Mouse (Mus musculus) MEL (cell line): ENCODE measurements around the gene Zfp777.

Experiments
- CHD2 ChIP-seq: IDR thresholded peaks from 2 replicates; pipeline ENCODE4 v1.6.1; 2011; ENCODE audit warnings: low read length, improper control_type of control experiment
- CTCF ChIP-seq, 3 experiments: IDR thresholded peaks in 2 of 3; conservative IDR thresholded peaks in 1 of 3; 2 replicates each; pipeline ENCODE4 v1.5.1; 2011 to 2012; ENCODE audit warnings: low read length in 3 of 3, low read depth in 2 of 3, mild to moderate bottlenecking in 2 of 3, improper control_type of control experiment in 1 of 3, inconsistent platforms in 1 of 3, mixed read lengths in 1 of 3, moderate library complexity in 1 of 3; ENCODE audit not compliant: control insufficient read depth in 1 of 3, insufficient read depth in 1 of 3, poor library complexity in 1 of 3, severe bottlenecking in 1 of 3
- E2F4 ChIP-seq: IDR thresholded peaks from 2 replicates; pipeline ENCODE4 v1.6.1; 2011; ENCODE audit warnings: low read depth, low read length, improper control_type of control experiment, borderline replicate concordance
- GATA1 ChIP-seq: IDR thresholded peaks from 2 replicates; pipeline ENCODE4 v1.6.1; 2011; ENCODE audit warnings: low read depth, low read length, improper control_type of control experiment
- HCFC1 ChIP-seq: IDR thresholded peaks from 2 replicates; pipeline ENCODE4 v1.6.1; 2012; ENCODE audit warnings: low read depth, mild to moderate bottlenecking, inconsistent platforms, low read length, improper control_type of control experiment, moderate library complexity
- JUND ChIP-seq: IDR thresholded peaks from 2 replicates; pipeline ENCODE4 v1.6.1; 2011; ENCODE audit warnings: low read depth, mild to moderate bottlenecking, improper control_type of control experiment, low read length
- MYC ChIP-seq: IDR thresholded peaks from 2 replicates; pipeline ENCODE4 v1.6.1; 2011; ENCODE audit warnings: low read depth, mild to moderate bottlenecking, low read length, improper control_type of control experiment, moderate library complexity
- NELFE ChIP-seq: IDR thresholded peaks from 2 replicates; pipeline ENCODE4 v1.6.1; 2011; ENCODE audit warnings: low read depth, low read length, improper control_type of control experiment
- POLR2A ChIP-seq, 2 experiments: IDR thresholded peaks; 2 replicates each; pipeline ENCODE4 v1.6.1; 2011 to 2012; ENCODE audit warnings: low read length in 2 of 2, mild to moderate bottlenecking in 2 of 2, control low read depth in 1 of 2, improper control_type of control experiment in 1 of 2, low read depth in 1 of 2, moderate library complexity in 1 of 2; ENCODE audit not compliant: control insufficient read depth in 1 of 2, insufficient read depth in 1 of 2, poor library complexity in 1 of 2
- TAL1 ChIP-seq: IDR thresholded peaks from 2 replicates; pipeline ENCODE4 v1.6.1; 2012; ENCODE audit warnings: mild to moderate bottlenecking, inconsistent platforms, low read length, moderate library complexity, mixed read lengths
- TCF12 ChIP-seq: IDR thresholded peaks from 2 replicates; pipeline ENCODE4 v1.6.1; 2014; ENCODE audit warnings: low read depth, mild to moderate bottlenecking, inconsistent platforms, low read length, improper control_type of control experiment, moderate library complexity
- ZC3H11A ChIP-seq: IDR thresholded peaks from 2 replicates; pipeline ENCODE4 v1.6.1; 2012; ENCODE audit warnings: low read depth, mild to moderate bottlenecking, inconsistent platforms, low read length, improper control_type of control experiment
- ZMIZ1 ChIP-seq: IDR thresholded peaks from 2 replicates; pipeline ENCODE4 v1.6.1; 2012; ENCODE audit warnings: low read depth, mild to moderate bottlenecking, inconsistent platforms, low read length, improper control_type of control experiment, moderate library complexity

- TF ChIP-seq MYC: no peak
- TF ChIP-seq CTCF (IDR thresholded peaks at IDR 0.05 in 2 of 3, conservative IDR thresholded peaks at IDR 0.05 in 1 of 3; ENCODE audit: control insufficient read depth in 1 of 3, insufficient read depth in 1 of 3, low read depth in 2 of 3, low read length in 3 of 3, poor library complexity in 1 of 3, severe bottlenecking in 1 of 3): peak in 2 of 3 experiments; percentile 43 to 65; a peak in 4 of 6 replicates
- no peak for TF ChIP-seq ZMIZ1
- TF ChIP-seq GATA1: no peak
- peak; percentile 25; the same call in 1 of the 2 replicates for TF ChIP-seq NELFE
- TF ChIP-seq POLR2A (IDR thresholded peaks at IDR 0.05; ENCODE audit: control insufficient read depth in 1 of 2, insufficient read depth in 1 of 2, low read depth in 1 of 2, low read length in 2 of 2, poor library complexity in 1 of 2): peak; percentile 45 to 64; a peak in 2 of 4 replicates
- TF ChIP-seq E2F4: no peak
- TF ChIP-seq CHD2: no peak
- TF ChIP-seq HCFC1: peak; percentile 76
- no peak for TF ChIP-seq TAL1
- 0 out of 2 replicates have a peak, but pooled peaks have one; percentile 21 for TF ChIP-seq TCF12
- no peak for TF ChIP-seq ZC3H11A
- TF ChIP-seq JUND: no peak
Observed at GRCm38 (mm10) chr6:48048426-48049272, at the start of gene Zfp777.
